Mouse (Mus musculus) ES-Bruce4 (cell line): ENCODE measurements at regions not wholly inside any gene's neighbourhood (a gene's known extent, or its start where the extent isn't known, plus 50 kb on each side); places are given as distances from the start of the nearest gene placed in this dataset.

Source experiments
- CTCF ChIP-seq: IDR thresholded peaks from one replicate; pipeline ENCODE4 v1.8.1; 2011; ENCODE audit warnings: low read depth, low read length
- EP300 ChIP-seq: IDR thresholded peaks from 2 replicates; pipeline ENCODE4 v1.6.1; 2011; ENCODE audit warnings: low read depth, low read length; ENCODE audit not compliant: insufficient read depth
- POLR2A ChIP-seq: IDR thresholded peaks from one replicate; pipeline ENCODE4 v1.8.1; 2011; ENCODE audit warnings: low read length; ENCODE audit not compliant: insufficient read depth

GRCm38 (mm10) chr13:71653939-71654467 is 309.5 kb downstream of the Irx1 start:
- TF ChIP-seq CTCF (no peak), POLR2A (no peak), EP300 (no peak)
